Mouse (Mus musculus) testis, adult 2 months (tissue): ENCODE measurements at regions not wholly inside any gene's neighbourhood (a gene's known extent, or its start where the extent isn't known, plus 50 kb on each side); places are given as distances from the start of the nearest gene placed in this dataset.

Source experiments
- H3K27ac ChIP-seq: fragments of 200-500 bp; 2 replicates; pipeline ENCODE4 v1.5.1; 2012; ENCODE audit warnings: low read depth, low read length; ENCODE audit not compliant: control insufficient read depth, insufficient read depth
- H3K27me3 ChIP-seq: fragments of 200-500 bp; 2 replicates; pipeline ENCODE4 v1.6.1; 2012; ENCODE audit warnings: mild to moderate bottlenecking, low read length, moderate library complexity; ENCODE audit not compliant: control insufficient read depth, insufficient read depth
- H3K36me3 ChIP-seq: fragments of 200-500 bp; 2 replicates; pipeline ENCODE4 v1.6.1; 2012; ENCODE audit warnings: mild to moderate bottlenecking, low read length; ENCODE audit not compliant: control insufficient read depth, insufficient read depth
- H3K4me1 ChIP-seq: fragments of 200-500 bp; 2 replicates; pipeline ENCODE4 v1.6.1; 2012; ENCODE audit warnings: low read length; ENCODE audit not compliant: control insufficient read depth, insufficient read depth
- H3K4me3 ChIP-seq: fragments of 200-500 bp; 2 replicates; pipeline ENCODE4 v1.5.1; 2012; ENCODE audit warnings: low read depth, mild to moderate bottlenecking, low read length, moderate library complexity, mixed read lengths; ENCODE audit not compliant: control insufficient read depth
- CTCF ChIP-seq: fragments of 200-500 bp; IDR thresholded peaks from 2 replicates; pipeline ENCODE4 v1.5.1; 2012; ENCODE audit warnings: low read depth, mild to moderate bottlenecking, inconsistent platforms, low read length, moderate library complexity; ENCODE audit not compliant: control insufficient read depth, insufficient read depth, insufficient replicate concordance
- POLR2A ChIP-seq: fragments of 200-500 bp; IDR thresholded peaks from 2 replicates; pipeline ENCODE4 v1.6.1; 2012; ENCODE audit warnings: low read depth, mild to moderate bottlenecking, inconsistent platforms, low read length, moderate library complexity; ENCODE audit not compliant: control insufficient read depth

- no peak overlapping the region for H3K27ac ChIP-seq
- H3K4me3 ChIP-seq: no peak overlapping the region
- H3K4me1 ChIP-seq: no peaks in the 10 kb centered on the region
- no peak for TF ChIP-seq CTCF
- H3K36me3 ChIP-seq: no peaks in the 10 kb centered on the region
- H3K27me3 ChIP-seq: no peaks in the 10 kb centered on the region
Measured at GRCm38 (mm10) chr1:91715791-91716190, 85.5 kb upstream of the Twist2 start.

GRCm38 (mm10) chr1:91716836-91717235 lies 84.4 kb upstream of the Twist2 start:
- no peaks in the 10 kb centered on the region for H3K36me3 ChIP-seq
- no peaks in the 10 kb centered on the region; the same call in 1 of the 2 replicates for H3K4me1 ChIP-seq
- no peak overlapping the region for H3K27ac ChIP-seq
- no peak overlapping the region for H3K4me3 ChIP-seq
- no peaks in the 10 kb centered on the region for H3K27me3 ChIP-seq
- TF ChIP-seq CTCF: no peak
- no peak for TF ChIP-seq POLR2A

- Histone ChIP-seq H3K4me3 (no peak overlapping the region), H3K4me1 (no peaks in the 10 kb centered on the region; the same call in 1 of the 2 replicates), H3K36me3 (no peaks in the 10 kb centered on the region), H3K27me3 (no peaks in the 10 kb centered on the region), H3K27ac (no peak overlapping the region)
- TF ChIP-seq CTCF (no peak), POLR2A (no peak)
Measured at GRCm38 (mm10) chr1:91717961-91718360, 83.3 kb upstream of the Twist2 start.

GRCm38 (mm10) chr1:91729246-91729645 lies 72.0 kb upstream of the Twist2 start:
- Histone ChIP-seq H3K36me3 (no peaks in the 10 kb centered on the region), H3K4me1 (no peaks in the 10 kb centered on the region), H3K4me3 (no peak overlapping the region), H3K27ac (no peak overlapping the region), H3K27me3 (no peaks in the 10 kb centered on the region)
- TF ChIP-seq POLR2A (no peak), CTCF (no peak)

GRCm38 (mm10) chr1:91730281-91730680 lies 71.0 kb upstream of the Twist2 start:
- H3K4me3 ChIP-seq: no peak overlapping the region
- TF ChIP-seq POLR2A: no peak
- TF ChIP-seq CTCF: no peak
- H3K36me3 ChIP-seq: no peaks in the 10 kb centered on the region
- H3K4me1 ChIP-seq: no peaks in the 10 kb centered on the region
- H3K27ac ChIP-seq: no peak overlapping the region
- H3K27me3 ChIP-seq: no peaks in the 10 kb centered on the region

- no peak for TF ChIP-seq CTCF
- no peak for TF ChIP-seq POLR2A
- no peaks in the 10 kb centered on the region for H3K27me3 ChIP-seq
- H3K4me1 ChIP-seq: no peaks in the 10 kb centered on the region
- H3K27ac ChIP-seq: no peak overlapping the region
- H3K36me3 ChIP-seq: no peaks in the 10 kb centered on the region
- H3K4me3 ChIP-seq: no peak overlapping the region
Measured at GRCm38 (mm10) chr1:91731703-91732102, 69.6 kb upstream of the Twist2 start.

- no peak overlapping the region for H3K4me3 ChIP-seq
- H3K4me1 ChIP-seq: no peaks in the 10 kb centered on the region
- no peaks in the 10 kb centered on the region for H3K27me3 ChIP-seq
- no peak overlapping the region for H3K27ac ChIP-seq
- no peak for TF ChIP-seq POLR2A
- TF ChIP-seq CTCF: no peak
- H3K36me3 ChIP-seq: no peaks in the 10 kb centered on the region
Measured at GRCm38 (mm10) chr1:91732461-91732861, 68.8 kb upstream of the Twist2 start.

GRCm38 (mm10) chr1:91734731-91735130 lies 66.5 kb upstream of the Twist2 start:
- no peak for TF ChIP-seq CTCF
- no peak for TF ChIP-seq POLR2A
- Histone ChIP-seq H3K27ac (no peak overlapping the region), H3K27me3 (no peaks in the 10 kb centered on the region), H3K4me1 (no peaks in the 10 kb centered on the region), H3K4me3 (no peak overlapping the region), H3K36me3 (no peaks in the 10 kb centered on the region)
